Mouse (Mus musculus) kidney, embryonic 16.5 days (tissue): ENCODE results near the gene Camk2g. TPM values are rescaled to one million over a fixed set of nuclear protein-coding genes. Genes with fewer than 3 reads are reported as not detected.

Experiments
- ATAC-seq: fragments of 200-750 bp; cut with Nextera tagmentation; 2 replicates; pipeline ENCODE4 v1.8.0; 2017; ENCODE audit warnings: moderate TSS enrichment; ENCODE audit not compliant: low FRiP score, low TSS enrichment
- H3K27ac ChIP-seq: fragments of 300-500 bp; sonication (generic); 2 replicates; pipeline ENCODE4 v1.5.1; 2014; ENCODE audit warnings: low read length
- H3K27me3 ChIP-seq: fragments of 300-500 bp; sonication (generic); 2 replicates; pipeline ENCODE4 v1.6.1; 2014; ENCODE audit warnings: low read length, control low read depth, mixed read lengths; ENCODE audit not compliant: insufficient read depth
- H3K36me3 ChIP-seq: fragments of 300-500 bp; sonication (generic); 2 replicates; pipeline ENCODE4 v1.6.1; 2014; ENCODE audit warnings: low read length, control low read depth, mixed read lengths; ENCODE audit not compliant: insufficient read depth
- H3K4me1 ChIP-seq: fragments of 300-500 bp; sonication (generic); 2 replicates; pipeline ENCODE4 v1.6.1; 2014; ENCODE audit warnings: low read length, control low read depth, mixed read lengths; ENCODE audit not compliant: insufficient read depth
- H3K4me2 ChIP-seq: fragments of 300-500 bp; sonication (generic); replicated peaks from 2 replicates; pipeline ENCODE4 v1.6.1; 2014; ENCODE audit warnings: low read depth, low read length
- H3K4me3 ChIP-seq: fragments of 300-500 bp; sonication (generic); 2 replicates; pipeline ENCODE4 v1.5.1; 2014; ENCODE audit warnings: mild to moderate bottlenecking, low read length
- H3K9ac ChIP-seq: fragments of 300-500 bp; sonication (generic); replicated peaks from 2 replicates; pipeline ENCODE4 v1.6.1; 2014; ENCODE audit warnings: low read length
- H3K9me3 ChIP-seq: fragments of 300-500 bp; sonication (generic); 2 replicates; pipeline ENCODE4 v1.6.1; 2016; ENCODE audit warnings: low read length, control low read depth
- WGBS: fragments of 180-500 bp; shearing (Covaris S2); extraction: QIAGEN DNeasy Blood & Tissue Kit; methylation state at CpG from one replicate; pipeline ENCODE4 v1.1.7; 2014; 5-methylcytosine and 5-hydroxymethylcytosine counted together
- polyA plus RNA-seq: library from polyadenylated mRNA; unstranded; fragments of >200 nt; fragmentation: Nextera tagmentation; extraction: Ambion mirVana; gene quantifications from 2 replicates; pipeline ENCODE4 v1.2.1, GENCODE M21; 2015

Camk2g gene
- polyA plus RNA-seq, 1 experiment from 2014 or later = 46.0 TPM

GRCm38 (mm10) chr14:20796643-20797042 lies 2.8 kb upstream of the Camk2g start:
- H3K9me3 ChIP-seq = no peaks in the 10 kb centered on the region
- H3K9ac ChIP-seq = no peak overlapping the region
- no peak for ATAC-seq
- no peak overlapping the region for H3K4me3 ChIP-seq
- no peak overlapping the region for H3K4me2 ChIP-seq
- H3K27ac ChIP-seq = no peak overlapping the region
- no peaks in the 10 kb centered on the region for H3K27me3 ChIP-seq
- H3K4me1 ChIP-seq = peaks cover 26% of the 10 kb centered on the region
- 66% methylated on average over 8 of the region's 8 CpGs for WGBS
- H3K36me3 ChIP-seq = 0 out of 2 replicates have a peak, but pooled peaks cover 3% of the 10 kb centered on the region

GRCm38 (mm10) chr14:20796170-20796569 lies 2.3 kb upstream of the Camk2g start:
- no peak overlapping the region for H3K9ac ChIP-seq
- H3K4me1 ChIP-seq = peaks cover 26% of the 10 kb centered on the region
- H3K27ac ChIP-seq = no peak overlapping the region
- 73% methylated on average over 8 of the region's 8 CpGs for WGBS
- H3K9me3 ChIP-seq = no peaks in the 10 kb centered on the region
- H3K36me3 ChIP-seq = peaks cover 7% of the 10 kb centered on the region; the same call in 1 of the 2 replicates
- no peak overlapping the region for H3K4me3 ChIP-seq
- ATAC-seq = no peak
- H3K27me3 ChIP-seq = no peaks in the 10 kb centered on the region
- no peak overlapping the region for H3K4me2 ChIP-seq

DNA sequence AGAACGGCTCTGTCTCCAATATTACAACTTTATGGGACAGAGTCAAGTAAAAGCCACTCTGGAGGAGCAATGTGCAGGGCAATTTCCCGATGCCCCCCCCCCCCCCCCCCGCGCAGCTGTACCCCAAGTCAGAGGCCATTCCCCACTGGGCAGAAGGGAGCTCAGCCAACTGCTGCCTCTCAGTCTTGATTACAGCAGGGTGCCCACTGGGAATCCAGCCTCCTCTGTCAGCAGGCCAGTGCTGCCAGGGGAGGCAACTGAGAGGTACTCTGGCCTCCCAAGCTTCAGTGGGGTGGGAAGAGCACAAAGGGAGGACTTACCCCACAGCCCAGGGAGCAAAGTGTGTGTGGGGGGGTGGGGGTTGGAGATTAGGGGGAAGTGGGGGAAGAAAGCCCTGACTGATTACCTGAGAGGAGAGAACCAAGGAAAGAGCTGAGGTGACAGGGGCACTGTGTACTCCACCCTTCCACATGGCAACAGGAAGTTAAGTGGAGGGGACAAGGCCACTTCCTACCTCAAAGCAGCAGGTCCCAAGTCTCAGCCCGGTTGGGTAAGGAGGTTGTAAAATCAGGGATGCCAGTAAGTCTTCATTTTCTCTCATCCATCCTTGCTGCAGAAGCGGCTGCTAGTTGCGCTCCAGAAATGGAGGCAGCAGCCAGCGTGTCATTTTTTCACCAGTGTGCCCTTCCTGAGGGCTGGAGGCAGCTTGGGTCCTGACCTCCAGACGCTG lies 1.7 kb upstream of the Camk2g start:
- Histone ChIP-seq H3K27me3 (no peaks in the 10 kb centered on the region), H3K9ac (no peak overlapping the region), H3K4me2 (no peak overlapping the region), H3K27ac (no peak overlapping the region), H3K4me3 (no peak overlapping the region), H3K36me3 (peaks cover 11% of the 10 kb centered on the region), H3K4me1 (peaks cover 26% of the 10 kb centered on the region), H3K9me3 (no peaks in the 10 kb centered on the region)
- WGBS = 51% methylated on average over 6 of the region's 9 CpGs
- no peak for ATAC-seq

- ATAC-seq = no peak
- WGBS = 10% methylated on average over 9 of the region's 9 CpGs
- Histone ChIP-seq H3K9me3 (no peaks in the 10 kb centered on the region), H3K9ac (peak overlapping the region; percentile 84), H3K4me3 (peak overlapping the region; percentile 84), H3K27ac (no peak overlapping the region), H3K4me1 (peaks cover 26% of the 10 kb centered on the region), H3K27me3 (no peaks in the 10 kb centered on the region), H3K4me2 (peak overlapping the region; percentile 98), H3K36me3 (peaks cover 21% of the 10 kb centered on the region)
Measured at GRCm38 (mm10) chr14:20794589-20794988, 701 bp upstream of the Camk2g start.

DNA sequence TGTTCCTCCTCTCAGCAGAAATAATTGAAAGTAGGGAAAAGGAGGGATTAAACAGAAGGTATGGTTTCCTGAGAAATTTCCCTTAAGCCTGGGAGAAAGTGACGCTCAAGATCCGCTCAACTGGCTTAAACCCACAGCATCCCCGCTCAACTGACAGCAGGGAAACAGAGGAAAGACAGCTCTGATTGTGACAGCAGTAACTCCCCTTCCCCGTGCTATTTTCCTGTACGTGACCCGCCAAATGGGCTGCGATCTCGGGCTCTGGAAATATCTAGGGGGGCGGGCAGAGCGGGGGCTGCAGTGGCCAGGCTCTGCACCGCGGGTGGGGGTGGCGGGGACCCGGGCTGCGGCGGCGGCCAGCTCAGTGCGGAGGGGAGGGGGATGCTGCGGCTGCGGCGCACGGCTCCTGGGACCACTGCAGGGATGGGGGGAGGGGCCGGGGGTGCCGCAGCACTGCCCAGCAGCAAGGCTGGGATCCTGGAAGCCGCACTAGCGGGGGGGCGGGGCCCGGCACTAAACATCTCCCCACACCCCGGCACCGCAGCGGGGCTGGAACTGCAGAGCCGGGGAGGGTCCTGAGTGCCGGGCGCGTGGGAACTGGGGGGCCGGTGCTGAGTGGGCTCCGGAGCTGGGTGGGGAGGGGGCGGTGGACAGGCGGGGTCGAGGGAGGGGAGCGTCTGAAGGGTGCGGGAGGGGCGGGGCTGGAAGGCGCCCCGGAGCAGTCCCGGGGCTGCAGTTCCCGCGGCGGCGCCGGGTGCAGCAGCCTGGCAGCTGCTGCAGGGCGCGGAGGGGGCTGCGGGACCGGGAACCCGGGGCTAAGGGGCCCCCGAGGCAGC lies 748 bp downstream of the Camk2g start:
- peak overlapping the region; percentile 66; the same call in 1 of the 2 replicates for H3K27ac ChIP-seq
- peaks cover 26% of the 10 kb centered on the region for H3K4me1 ChIP-seq
- H3K9me3 ChIP-seq = no peaks in the 10 kb centered on the region
- H3K9ac ChIP-seq = peak overlapping the region; percentile 84
- H3K36me3 ChIP-seq = peaks cover 29% of the 10 kb centered on the region
- H3K27me3 ChIP-seq = no peaks in the 10 kb centered on the region
- H3K4me3 ChIP-seq = peak overlapping the region; percentile 84
- peak overlapping the region; percentile 98 for H3K4me2 ChIP-seq
- peak; percentile 57 for ATAC-seq
- WGBS = under 1% methylated on average over 31 of the region's 57 CpGs

GRCm38 (mm10) chr14:20792243-20792921 lies 1.5 kb downstream of the Camk2g start:
- peak overlapping the region; percentile 84 for H3K9ac ChIP-seq
- no peak overlapping the region for H3K27ac ChIP-seq
- peaks cover 29% of the 10 kb centered on the region for H3K4me1 ChIP-seq
- H3K9me3 ChIP-seq = no peaks in the 10 kb centered on the region
- 69% methylated on average over 8 of the region's 8 CpGs for WGBS
- H3K4me3 ChIP-seq = peak overlapping the region; percentile 84
- no peak for ATAC-seq
- H3K36me3 ChIP-seq = peaks cover 29% of the 10 kb centered on the region
- peak overlapping the region; percentile 98 for H3K4me2 ChIP-seq
- no peaks in the 10 kb centered on the region for H3K27me3 ChIP-seq

DNA sequence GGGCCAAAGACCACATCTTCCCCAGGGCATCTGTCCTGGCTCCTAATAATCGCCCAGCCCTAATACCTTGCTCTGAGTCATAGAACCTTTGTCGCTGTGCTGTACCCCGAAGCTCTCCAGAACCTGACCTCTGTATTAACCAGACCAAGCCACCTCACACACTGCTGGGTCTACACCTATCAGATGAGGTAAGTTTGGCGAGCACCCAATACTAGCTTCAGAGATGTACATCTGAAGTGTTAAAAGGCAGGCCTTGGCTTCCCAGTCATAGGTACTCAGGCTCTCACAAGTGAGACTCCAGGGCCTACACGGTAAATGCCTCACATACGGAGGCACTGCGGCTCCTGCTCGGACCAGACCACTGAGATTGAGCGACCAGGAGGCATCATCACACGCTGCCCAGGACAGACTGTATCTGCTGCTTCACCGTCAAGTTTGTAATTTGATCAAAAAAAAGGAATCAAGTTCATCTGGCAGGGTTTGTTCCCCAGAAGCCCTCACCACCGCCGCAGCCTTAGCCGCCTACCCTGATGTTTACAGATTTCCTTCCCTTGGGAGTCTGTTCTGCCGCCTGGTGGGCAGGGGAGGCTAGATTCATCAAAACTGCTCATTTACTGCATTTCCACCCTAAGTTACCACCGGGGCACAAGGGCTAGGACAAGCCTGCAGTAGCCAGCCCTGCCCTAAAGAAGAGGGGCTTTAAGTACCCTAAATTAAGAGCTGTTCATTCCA lies 2.2 kb downstream of the Camk2g start:
- H3K36me3 ChIP-seq = peaks cover 31% of the 10 kb centered on the region
- H3K9me3 ChIP-seq = no peaks in the 10 kb centered on the region
- no peak overlapping the region for H3K4me2 ChIP-seq
- peaks cover 34% of the 10 kb centered on the region for H3K4me1 ChIP-seq
- no peak overlapping the region for H3K4me3 ChIP-seq
- no peak for ATAC-seq
- H3K9ac ChIP-seq = no peak overlapping the region
- no peaks in the 10 kb centered on the region for H3K27me3 ChIP-seq
- 80% methylated on average over 16 of the region's 16 CpGs for WGBS
- H3K27ac ChIP-seq = no peak overlapping the region

DNA sequence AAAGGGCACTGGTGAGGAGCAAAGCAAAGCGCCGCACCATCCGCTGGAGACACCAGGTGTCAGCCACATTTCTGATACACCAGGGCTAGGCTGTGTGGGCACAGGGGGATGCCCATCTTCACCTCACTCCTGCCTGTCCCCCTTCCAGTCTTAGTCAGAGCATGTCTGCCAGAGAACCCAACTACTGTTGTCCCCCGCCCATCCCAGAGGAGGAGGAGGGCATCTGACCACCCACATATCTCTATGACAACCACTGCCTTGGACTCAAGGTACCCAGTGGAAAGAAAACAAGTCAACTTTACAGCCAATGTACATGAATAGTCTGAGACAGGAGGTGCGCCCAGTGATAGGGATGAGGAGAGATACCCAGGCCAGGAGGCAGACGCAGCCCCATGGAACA lies 2.9 kb downstream of the Camk2g start:
- H3K27ac ChIP-seq = no peak overlapping the region
- H3K4me2 ChIP-seq = no peak overlapping the region
- H3K4me3 ChIP-seq = no peak overlapping the region
- H3K36me3 ChIP-seq = peaks cover 34% of the 10 kb centered on the region
- H3K4me1 ChIP-seq = peaks cover 40% of the 10 kb centered on the region
- no peaks in the 10 kb centered on the region for H3K27me3 ChIP-seq
- no peaks in the 10 kb centered on the region for H3K9me3 ChIP-seq
- 88% methylated on average over 6 of the region's 6 CpGs for WGBS
- no peak overlapping the region for H3K9ac ChIP-seq
- ATAC-seq = no peak

- Histone ChIP-seq H3K4me1 (peaks cover 40% of the 10 kb centered on the region), H3K9me3 (no peaks in the 10 kb centered on the region), H3K4me2 (no peak overlapping the region), H3K27me3 (no peaks in the 10 kb centered on the region), H3K27ac (no peak overlapping the region), H3K4me3 (no peak overlapping the region), H3K36me3 (peaks cover 34% of the 10 kb centered on the region), H3K9ac (no peak overlapping the region)
- ATAC-seq = no peak
- 92% methylated on average over 5 of the region's 5 CpGs for WGBS
Measured at GRCm38 (mm10) chr14:20790445-20790844, 3.4 kb downstream of the Camk2g start.
